Mouse (Mus musculus) cerebellum, adult 2 months (tissue): ENCODE data around the gene Pnkp. TPM values are rescaled to one million over a fixed set of nuclear protein-coding genes. Genes with fewer than 3 reads are reported as not detected.

Source experiments
- DNase-seq, 2 experiments: peaks; one replicate each; pipeline ENCODE4 v3.0.0; 2021
- H3K27ac ChIP-seq: fragments of 200-500 bp; 2 replicates; pipeline ENCODE4 v1.5.1; 2012; ENCODE audit warnings: low read length, control low read depth, inconsistent platforms; ENCODE audit not compliant: insufficient read depth
- H3K27me3 ChIP-seq: fragments of 200-500 bp; 2 replicates; pipeline ENCODE4 v1.6.1; 2012; ENCODE audit warnings: inconsistent platforms, mild to moderate bottlenecking, low read length, moderate library complexity; ENCODE audit not compliant: control insufficient read depth, insufficient read depth
- H3K4me1 ChIP-seq: fragments of 200-500 bp; 2 replicates; pipeline ENCODE4 v1.6.1; 2011; ENCODE audit warnings: low read length; ENCODE audit not compliant: control insufficient read depth, insufficient read depth
- H3K4me3 ChIP-seq: fragments of 200-500 bp; replicated peaks from 2 replicates; pipeline ENCODE3; 2011; ENCODE audit warnings: mild to moderate bottlenecking, low read depth, low read length, control low read depth; ENCODE audit not compliant: insufficient read depth
- CTCF ChIP-seq: fragments of 200-500 bp; IDR thresholded peaks from 2 replicates; pipeline ENCODE4 v1.5.1; 2011; ENCODE audit warnings: low read depth, mild to moderate bottlenecking, control low read depth, low read length, moderate library complexity, borderline replicate concordance; ENCODE audit not compliant: insufficient read depth
- POLR2A ChIP-seq: fragments of 200-500 bp; IDR thresholded peaks from 2 replicates; pipeline ENCODE4 v1.6.1; 2011; ENCODE audit warnings: low read length, control low read depth, borderline replicate concordance; ENCODE audit not compliant: insufficient read depth
- WGBS: fragments of 180-500 bp; shearing (Covaris S2); methylation state at CpG from one replicate; pipeline ENCODE4 v1.1.7; 2018; 5-methylcytosine and 5-hydroxymethylcytosine counted together
- polyA plus RNA-seq: library from polyadenylated mRNA; depleted of rRNA; stranded (reverse); fragments of >200 nt; gene quantifications from 2 replicates; pipeline ENCODE4 v1.2.3, GENCODE M21; 2012

Pnkp gene
- polyA plus RNA-seq, 1 experiment, result 38.3 TPM

DNA sequence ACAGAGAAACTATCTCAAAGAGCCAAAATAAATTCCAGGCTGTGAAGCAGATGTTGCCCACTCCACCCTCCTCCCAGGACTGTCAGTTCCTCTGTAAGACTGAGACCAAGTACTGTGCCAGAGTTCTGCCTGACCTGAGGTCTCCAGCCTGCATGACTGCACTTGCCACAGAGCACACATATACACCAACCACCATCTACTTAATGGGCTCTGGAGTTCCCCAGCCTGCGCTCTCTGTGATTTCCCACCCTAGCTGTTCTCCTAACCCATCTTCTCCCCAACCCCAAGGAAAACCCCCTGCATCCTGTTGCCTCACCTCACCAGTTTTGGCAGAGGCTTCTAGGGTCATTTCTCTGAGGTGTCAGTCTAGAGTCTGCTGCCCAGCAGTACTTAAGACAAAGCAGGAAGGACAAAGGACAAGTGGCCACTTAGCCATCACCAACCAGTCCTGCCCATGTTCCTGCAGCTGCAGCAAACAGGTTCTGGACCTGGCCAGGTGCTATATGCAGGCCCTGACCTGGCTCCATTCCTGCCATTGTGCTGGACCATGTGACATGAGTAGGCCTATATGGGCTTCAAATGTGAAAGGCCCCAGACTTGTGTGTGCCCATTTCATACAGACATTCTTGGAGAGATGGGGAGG lies 21.4 kb upstream of the Pnkp start:
- Histone ChIP-seq H3K27me3 (no peaks in the 10 kb centered on the region), H3K4me3 (no peak overlapping the region), H3K4me1 (no peaks in the 10 kb centered on the region; the same call in 1 of the 2 replicates), H3K27ac (no peak overlapping the region)
- TF ChIP-seq POLR2A (no peak), CTCF (no peak)
- DNase-seq, result no peak
- 100% methylated on average over 1 of the region's 1 CpGs for WGBS

DNA sequence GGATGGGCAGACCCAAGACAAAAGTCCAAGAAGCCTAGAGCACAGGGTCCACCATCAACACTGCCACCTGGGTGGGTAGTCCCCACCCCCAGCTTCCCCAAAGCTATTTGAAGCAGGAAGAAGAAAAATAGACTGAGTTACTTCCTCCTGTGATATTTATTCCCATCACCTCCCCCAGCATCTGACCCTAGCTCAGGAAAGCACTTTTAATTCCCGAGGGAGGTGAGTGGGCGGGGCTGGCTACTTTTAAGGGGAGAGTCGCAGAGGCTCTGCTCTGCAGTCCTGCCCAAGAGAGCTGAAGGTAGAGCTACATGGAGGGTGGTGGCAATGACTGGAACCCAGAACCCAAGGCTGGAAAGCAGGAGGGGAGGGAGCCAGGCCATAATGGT lies 20.9 kb upstream of the Pnkp start:
- Histone ChIP-seq H3K4me3 (no peak overlapping the region), H3K4me1 (no peaks in the 10 kb centered on the region; the same call in 1 of the 2 replicates), H3K27ac (no peak overlapping the region), H3K27me3 (no peaks in the 10 kb centered on the region)
- no peak for DNase-seq
- WGBS, result 58% methylated on average over 3 of the region's 3 CpGs
- TF ChIP-seq POLR2A (no peak), CTCF (no peak)

DNA sequence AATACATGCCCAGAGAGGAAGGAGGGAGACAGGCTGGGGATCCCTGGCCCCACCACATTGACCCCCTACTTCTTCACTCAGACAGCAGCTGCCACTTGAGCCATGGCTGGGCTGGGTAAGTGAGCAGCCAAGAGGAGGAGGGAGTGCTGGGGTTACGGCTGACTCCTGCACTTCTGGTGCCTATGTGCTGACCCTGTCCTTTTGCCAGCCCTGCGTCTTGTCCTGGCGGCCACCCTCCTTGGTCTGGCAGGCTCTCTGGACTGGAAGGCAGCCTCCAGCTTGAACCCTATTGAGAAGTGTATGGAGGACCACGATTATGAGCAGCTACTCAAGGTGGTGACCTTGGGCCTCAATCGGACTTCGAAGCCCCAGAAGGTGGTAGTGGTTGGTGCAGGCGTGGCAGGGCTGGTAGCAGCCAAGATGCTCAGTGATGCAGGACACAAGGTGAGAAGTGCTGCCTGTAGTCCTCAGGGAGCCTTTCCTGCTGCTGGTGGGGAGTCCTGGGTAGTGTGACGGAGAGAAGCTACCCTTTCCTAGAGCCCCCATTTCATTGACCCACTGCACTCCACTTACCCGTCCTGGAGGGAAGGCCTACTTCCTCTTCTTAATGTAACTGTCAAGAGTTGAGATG lies 20.4 kb upstream of the Pnkp start:
- Histone ChIP-seq H3K4me3 (no peak overlapping the region), H3K4me1 (no peaks in the 10 kb centered on the region; the same call in 1 of the 2 replicates), H3K27ac (no peak overlapping the region), H3K27me3 (no peaks in the 10 kb centered on the region)
- TF ChIP-seq POLR2A, result no peak
- TF ChIP-seq CTCF, result no peak
- DNase-seq, result no peak
- 56% methylated on average over 9 of the region's 9 CpGs for WGBS

DNA sequence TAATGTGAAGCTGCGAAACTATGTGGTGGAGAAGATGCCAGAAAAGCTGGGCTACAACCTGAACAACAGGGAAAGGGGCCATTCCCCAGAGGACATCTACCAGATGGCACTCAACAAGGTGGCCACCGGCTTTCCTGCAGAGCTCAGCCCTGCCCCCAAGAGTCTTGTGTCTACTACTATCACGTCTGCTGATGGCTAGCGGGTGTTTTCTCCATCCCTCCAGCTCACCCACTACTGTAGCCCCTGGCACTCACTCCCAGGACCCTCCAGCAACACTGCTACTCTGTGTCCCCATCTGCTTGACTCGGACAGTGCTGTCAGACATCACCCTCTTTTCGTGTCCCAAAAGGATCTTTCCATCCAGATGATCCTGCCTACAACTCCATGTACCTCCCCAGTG lies 18.9 kb upstream of the Pnkp start:
- no peak overlapping the region for H3K27ac ChIP-seq
- DNase-seq, result no peak
- H3K27me3 ChIP-seq, result no peaks in the 10 kb centered on the region
- H3K4me3 ChIP-seq, result no peak overlapping the region
- TF ChIP-seq POLR2A (no peak), CTCF (no peak)
- H3K4me1 ChIP-seq, result no peaks in the 10 kb centered on the region; the same call in 1 of the 2 replicates
- 53% methylated on average over 6 of the region's 6 CpGs for WGBS

DNA sequence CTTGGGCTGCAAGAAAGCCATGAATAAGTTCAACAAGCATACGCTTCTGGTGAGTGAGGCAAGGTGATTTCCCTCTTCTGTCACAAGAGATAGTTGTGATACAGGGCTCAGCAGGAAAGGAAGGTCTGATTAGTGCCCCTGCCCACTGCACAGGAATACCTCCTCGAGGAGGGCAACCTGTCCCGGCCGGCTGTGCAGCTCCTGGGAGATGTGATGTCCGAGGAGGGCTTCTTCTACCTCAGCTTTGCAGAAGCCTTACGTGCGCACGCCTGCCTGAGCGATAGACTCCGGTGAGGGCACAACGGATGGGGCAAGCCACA lies 17.8 kb upstream of the Pnkp start:
- Histone ChIP-seq H3K27ac (no peak overlapping the region), H3K27me3 (no peaks in the 10 kb centered on the region), H3K4me1 (no peaks in the 10 kb centered on the region; the same call in 1 of the 2 replicates), H3K4me3 (no peak overlapping the region)
- TF ChIP-seq POLR2A, result no peak
- no peak for TF ChIP-seq CTCF
- DNase-seq, result no peak
- WGBS, result 44% methylated on average over 11 of the region's 11 CpGs

DNA sequence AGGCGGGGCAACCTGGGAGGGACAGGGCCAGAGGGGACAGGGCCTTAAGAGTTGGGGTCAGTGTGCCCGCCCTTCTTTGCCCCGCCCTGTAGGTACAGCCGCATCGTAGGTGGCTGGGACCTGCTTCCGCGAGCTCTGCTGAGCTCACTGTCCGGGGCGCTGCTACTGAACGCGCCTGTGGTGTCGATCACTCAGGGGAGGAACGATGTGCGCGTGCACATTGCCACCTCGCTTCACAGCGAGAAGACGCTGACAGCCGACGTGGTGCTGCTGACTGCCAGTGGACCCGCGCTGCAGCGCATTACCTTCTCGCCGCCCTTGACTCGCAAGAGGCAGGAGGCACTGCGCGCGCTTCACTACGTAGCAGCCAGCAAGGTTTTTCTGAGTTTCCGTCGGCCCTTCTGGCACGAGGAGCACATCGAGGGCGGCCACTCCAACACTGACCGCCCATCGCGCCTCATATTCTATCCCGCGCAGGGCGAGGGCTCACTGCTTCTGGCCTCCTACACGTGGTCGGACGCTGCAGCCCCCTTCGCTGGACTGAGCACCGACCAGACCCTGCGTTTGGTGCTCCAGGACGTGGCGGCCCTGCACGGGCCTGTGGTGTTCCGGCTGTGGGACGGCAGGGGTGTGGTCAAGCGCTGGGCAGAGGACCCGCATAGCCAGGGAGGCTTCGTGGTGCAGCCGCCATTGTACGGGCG lies 17.3 kb upstream of the Pnkp start:
- Histone ChIP-seq H3K27me3 (no peaks in the 10 kb centered on the region), H3K4me3 (peak overlapping the region; percentile 1), H3K27ac (no peak overlapping the region), H3K4me1 (no peaks in the 10 kb centered on the region; the same call in 1 of the 2 replicates)
- DNase-seq, result peak in 1 of 2 experiments; percentile 29
- TF ChIP-seq POLR2A (no peak), CTCF (no peak)
- 8% methylated on average over 58 of the region's 58 CpGs for WGBS

DNA sequence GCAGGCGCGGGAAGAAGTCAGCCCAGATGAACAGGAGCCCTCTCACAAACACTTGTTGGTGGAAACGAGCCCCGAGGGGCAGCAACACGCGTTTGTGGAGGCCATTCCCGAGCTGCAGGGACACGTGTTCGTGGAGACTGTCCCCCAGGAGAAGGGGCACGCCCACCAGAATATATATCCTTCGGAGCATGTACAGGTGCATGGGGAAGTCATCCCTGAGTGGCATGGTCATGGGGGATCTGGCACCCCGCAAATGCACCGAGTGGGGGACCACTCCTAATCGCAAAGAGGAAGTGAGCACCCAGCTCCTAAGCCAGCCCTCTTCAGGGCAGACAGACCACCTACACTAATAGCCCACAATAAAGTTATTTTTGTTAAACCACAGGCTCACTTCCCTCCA lies 16.5 kb upstream of the Pnkp start:
- TF ChIP-seq POLR2A (no peak; the same call in 1 of the 2 replicates), CTCF (no peak)
- 57% methylated on average over 14 of the region's 14 CpGs for WGBS
- H3K4me3 ChIP-seq, result no peak overlapping the region
- no peak for DNase-seq
- no peaks in the 10 kb centered on the region; the same call in 1 of the 2 replicates for H3K4me1 ChIP-seq
- no peaks in the 10 kb centered on the region for H3K27me3 ChIP-seq
- H3K27ac ChIP-seq, result no peak overlapping the region

DNA sequence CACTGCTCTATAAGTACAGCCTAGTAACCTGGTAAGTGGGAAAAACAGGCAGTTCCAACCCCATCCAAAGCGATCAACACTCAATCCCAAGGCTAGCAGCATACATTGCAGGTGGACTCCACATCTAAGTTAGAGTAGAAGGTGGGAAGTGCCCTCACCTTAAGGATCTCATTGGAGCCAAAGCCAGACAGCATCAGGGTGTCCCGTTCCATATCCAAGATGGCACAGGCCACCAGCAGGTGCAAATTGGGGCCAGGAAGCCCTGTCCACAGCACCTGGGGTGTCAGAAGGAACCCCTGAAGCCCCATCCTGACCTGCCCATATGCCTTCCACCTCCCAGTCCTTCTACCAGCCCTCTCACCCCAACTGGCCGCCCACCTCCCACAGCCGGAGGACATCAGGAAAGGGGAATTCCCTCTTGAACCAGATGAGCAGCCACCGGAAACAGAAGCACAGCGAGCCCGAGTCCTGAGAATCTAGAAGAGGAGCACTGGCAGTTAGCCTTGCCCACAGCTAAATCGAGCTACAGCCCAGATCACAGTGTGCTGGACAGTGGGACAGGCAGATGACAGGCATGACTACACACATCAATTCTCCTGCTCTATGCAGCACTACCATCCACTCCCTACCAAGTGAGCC lies 15.0 kb upstream of the Pnkp start:
- no peak overlapping the region for H3K4me3 ChIP-seq
- H3K27me3 ChIP-seq, result no peaks in the 10 kb centered on the region
- H3K27ac ChIP-seq, result no peak overlapping the region
- 82% methylated on average over 8 of the region's 8 CpGs for WGBS
- no peak for TF ChIP-seq POLR2A
- TF ChIP-seq CTCF, result no peak
- no peaks in the 10 kb centered on the region; the same call in 1 of the 2 replicates for H3K4me1 ChIP-seq
- no peak for DNase-seq
